Mouse (Mus musculus) ovary, postnatal 36 days (tissue): ENCODE measurements around the gene Fbxl2.

Experiments
- DNase-seq: peaks from one replicate; pipeline ENCODE4 v3.0.0; 2022; ENCODE audit warnings: low spot score, mixed read lengths

Gene Fbxl2

GRCm38 (mm10) chr9:114019012-114019762 lies 26.8 kb downstream of the Fbxl2 start:
- no peak for DNase-seq

GRCm38 (mm10) chr9:114016402-114016801 lies 29.6 kb downstream of the Fbxl2 start:
- no peak for DNase-seq

- DNase-seq: no peak
Observed at GRCm38 (mm10) chr9:114015724-114016123, 30.3 kb downstream of the Fbxl2 start.

- no peak for DNase-seq
Observed at GRCm38 (mm10) chr9:114014034-114014433, 32.0 kb downstream of the Fbxl2 start.

- DNase-seq: no peak
Observed at GRCm38 (mm10) chr9:114011203-114011602, 34.8 kb downstream of the Fbxl2 start.

- DNase-seq: no peak
Observed at GRCm38 (mm10) chr9:114009526-114009925, 36.5 kb downstream of the Fbxl2 start.

GRCm38 (mm10) chr9:114007850-114008350 lies 38.1 kb downstream of the Fbxl2 start:
- no peak for DNase-seq

- DNase-seq: no peak
Observed at GRCm38 (mm10) chr9:114006801-114007200, 39.2 kb downstream of the Fbxl2 start.

GRCm38 (mm10) chr9:113998311-113998710 lies 47.7 kb downstream of the Fbxl2 start:
- DNase-seq: no peak

- no peak for DNase-seq
Observed at GRCm38 (mm10) chr9:113992810-113993209, 53.2 kb downstream of the Fbxl2 start.

GRCm38 (mm10) chr9:113990547-113991248 lies 55.3 kb downstream of the Fbxl2 start:
- peak; percentile 79 for DNase-seq

- no peak for DNase-seq
Observed at GRCm38 (mm10) chr9:113984946-113985620, 60.9 kb downstream of the Fbxl2 start.

GRCm38 (mm10) chr9:113982883-113983670 lies 62.9 kb downstream of the Fbxl2 start:
- no peak for DNase-seq

GRCm38 (mm10) chr9:113982451-113982850 lies 63.5 kb downstream of the Fbxl2 start:
- DNase-seq: no peak

GRCm38 (mm10) chr9:113981099-113981880 lies 64.7 kb downstream of the Fbxl2 start:
- no peak for DNase-seq

GRCm38 (mm10) chr9:113979356-113979755 lies 66.6 kb downstream of the Fbxl2 start:
- DNase-seq: no peak

- no peak for DNase-seq
Observed at GRCm38 (mm10) chr9:113978656-113979055, 67.3 kb downstream of the Fbxl2 start.

- no peak for DNase-seq
Observed at GRCm38 (mm10) chr9:113977225-113977840, 68.7 kb downstream of the Fbxl2 start.

GRCm38 (mm10) chr9:113976264-113976663 lies 69.7 kb downstream of the Fbxl2 start:
- no peak for DNase-seq

GRCm38 (mm10) chr9:113975442-113975841 lies 70.5 kb downstream of the Fbxl2 start:
- no peak for DNase-seq

- no peak for DNase-seq
Observed at GRCm38 (mm10) chr9:113974945-113975344, 71.0 kb downstream of the Fbxl2 start.
